ENCODE assay signal across 8 mouse cellular contexts in genomic region chr8:84968650-84969049, GRCm38 (mm10). TPM values are rescaled to one million over a fixed set of nuclear protein-coding genes. Genes with fewer than 3 reads are reported as not detected.
DNase-seq lines count a peak whose midpoint lies in the region; ATAC-seq and TF ChIP-seq lines count a peak whose summit lies in the region.

No protein-coding gene starts in this region.

- WGBS in embryonic facial prominence, embryonic 12.5 days: 23% methylated on average over 2 of the region's 2 CpGs
- WGBS in intestine, embryonic 15.5 days: 2% methylated on average over 2 of the region's 2 CpGs

- H3K4me1 ChIP-seq in embryonic facial prominence, embryonic 12.5 days: peaks cover 32% of the 10 kb centered on the region
- H3K4me1 ChIP-seq in intestine, embryonic 15.5 days (replicated peaks): peaks cover 27% of the 10 kb centered on the region

- peak overlapping the region; percentile 90 for H3K9ac ChIP-seq in embryonic facial prominence, embryonic 12.5 days
- H3K9ac ChIP-seq in intestine, embryonic 15.5 days: peak overlapping the region; percentile 94

- peak overlapping the region; percentile 85 for H3K27ac ChIP-seq in embryonic facial prominence, embryonic 12.5 days
- peak overlapping the region; percentile 89 for H3K27ac ChIP-seq in intestine, embryonic 15.5 days

- peak overlapping the region; percentile 93 for H3K4me2 ChIP-seq in embryonic facial prominence, embryonic 12.5 days (replicated peaks)
- H3K4me2 ChIP-seq in intestine, embryonic 15.5 days (replicated peaks): peak overlapping the region; percentile 81
- peak overlapping the region; percentile 71 for H3K4me2 ChIP-seq in myocyte (ENCODE audit: low read depth)

- ATAC-seq in embryonic facial prominence, embryonic 12.5 days (ENCODE audit: insufficient number of reproducible peaks, insufficient read depth, low FRiP score, low TSS enrichment): no peak
- ATAC-seq in intestine, embryonic 15.5 days: no peak
- ATAC-seq in erythroid progenitor cell, adult 5-6 weeks (replicated peaks; ENCODE audit: low FRiP score, poor library complexity, severe bottlenecking): no peak

- H3ac ChIP-seq in myocyte (ENCODE audit: control insufficient read depth, insufficient read length): peak overlapping the region; percentile 79

- TF ChIP-seq POLR2A in myocyte (IDR thresholded peaks at IDR 0.05; ENCODE audit: insufficient read length, low read depth): no peak

- no peaks in the 10 kb centered on the region for H3K27me3 ChIP-seq in embryonic facial prominence, embryonic 12.5 days
- H3K27me3 ChIP-seq in intestine, embryonic 15.5 days (replicated peaks): no peaks in the 10 kb centered on the region
- no peaks in the 10 kb centered on the region for H3K27me3 ChIP-seq in myocyte (ENCODE audit: control insufficient read depth, insufficient read depth, insufficient read length)

- no peaks in the 10 kb centered on the region for H3K9me3 ChIP-seq in embryonic facial prominence, embryonic 12.5 days
- H3K9me3 ChIP-seq in intestine, embryonic 15.5 days: no peaks in the 10 kb centered on the region

- H3K79me2 ChIP-seq in myocyte (ENCODE audit: control insufficient read depth, insufficient read depth): peaks cover 14% of the 10 kb centered on the region

- DNase-seq in layer of hippocampus, adult 9-11 months: peak; percentile 10
- no peak for DNase-seq in layer of hippocampus, adult 9-10 months (ENCODE audit: low spot score)
- DNase-seq in adrenal gland, postnatal 14 days: no peak
- no peak for DNase-seq in lung, postnatal 25 days (ENCODE audit: low spot score)

- peak overlapping the region; percentile 83 for H3K4me3 ChIP-seq in embryonic facial prominence, embryonic 12.5 days
- peak overlapping the region; percentile 70 for H3K4me3 ChIP-seq in intestine, embryonic 15.5 days (replicated peaks)
- H3K4me3 ChIP-seq in myocyte: peak overlapping the region; percentile 99

- H3K36me3 ChIP-seq in embryonic facial prominence, embryonic 12.5 days: peaks cover 30% of the 10 kb centered on the region
- peaks cover 19% of the 10 kb centered on the region; the same call in 1 of the 2 replicates for H3K36me3 ChIP-seq in intestine, embryonic 15.5 days
- peaks cover 7% of the 10 kb centered on the region for H3K36me3 ChIP-seq in myocyte (ENCODE audit: control insufficient read depth, insufficient read depth)

TF ChIP-seq in myocyte, 11 proteins besides CTCF, POLR2A, EP300 and RAD21:
- TF ChIP-seq POLR2AphosphoS2 (IDR thresholded peaks at IDR 0.05; ENCODE audit: insufficient read length, low read depth) (no peak), TCF12 (IDR thresholded peaks at IDR 0.05; ENCODE audit: insufficient read depth, poor library complexity, severe bottlenecking) (no peak), REST (IDR thresholded peaks at IDR 0.05; ENCODE audit: insufficient read depth, insufficient read length) (no peak), SRF (IDR thresholded peaks at IDR 0.05; ENCODE audit: control insufficient read depth, insufficient read length, low read depth) (no peak), MYOD1 (IDR thresholded peaks at IDR 0.05; ENCODE audit: control insufficient read depth in 1 of 3, insufficient read length in 2 of 3, low read depth in 2 of 3) (no peak)

RNA-seq across cellular contexts. Expression of gene Gm49661, which starts 0.6 kb away (rescaled TPM):
- not detected in 2 replicates for polyA plus RNA-seq in embryonic facial prominence, embryonic 12.5 days (2016; fragmentation: Nextera tagmentation; extraction: Ambion mirVana)
- polyA plus RNA-seq in intestine, embryonic 15.5 days (2015; fragmentation: Nextera tagmentation; extraction: Ambion mirVana): not detected in 2 replicates
- polyA plus RNA-seq in myocyte (2012; fragmentation: generic; extraction: Trizol): not detected
- 2.1 TPM in 1 of 2 replicates, not detected in the other for total RNA-seq in adrenal gland, postnatal 14 days (2021)
- not detected in 2 replicates for total RNA-seq in erythroid progenitor cell, adult 5-6 weeks (2015; ENCODE audit: low replicate concordance)
- total RNA-seq in erythroid progenitor cell, adult 5-6 weeks (2017; ENCODE audit: low replicate concordance): not detected in 2 replicates

RNA-seq across cellular contexts. Expression of gene Prdx2, which starts 0.7 kb away (rescaled TPM):
- 1,038 and 1,130 TPM in 2 replicates for polyA plus RNA-seq in embryonic facial prominence, embryonic 12.5 days (2016; fragmentation: Nextera tagmentation; extraction: Ambion mirVana)
- 581 and 615 TPM in 2 replicates for polyA plus RNA-seq in intestine, embryonic 15.5 days (2015; fragmentation: Nextera tagmentation; extraction: Ambion mirVana)
- 432 TPM for polyA plus RNA-seq in myocyte (2012; fragmentation: generic; extraction: Trizol)
- 532 and 572 TPM in 2 replicates for total RNA-seq in adrenal gland, postnatal 14 days (2021)
- total RNA-seq in erythroid progenitor cell, adult 5-6 weeks (2015; ENCODE audit: low replicate concordance): 2,168 and 2,598 TPM in 2 replicates
- 2,812 and 2,913 TPM in 2 replicates for total RNA-seq in erythroid progenitor cell, adult 5-6 weeks (2017; ENCODE audit: low replicate concordance)

RNA-seq across cellular contexts. Expression of gene Rnaseh2a, which starts 0.9 kb away (rescaled TPM):
- polyA plus RNA-seq in embryonic facial prominence, embryonic 12.5 days (2016; fragmentation: Nextera tagmentation; extraction: Ambion mirVana): 104 and 115 TPM in 2 replicates
- polyA plus RNA-seq in intestine, embryonic 15.5 days (2015; fragmentation: Nextera tagmentation; extraction: Ambion mirVana): 116 and 117 TPM in 2 replicates
- 74.1 TPM for polyA plus RNA-seq in myocyte (2012; fragmentation: generic; extraction: Trizol)
- 88.3 and 96.4 TPM in 2 replicates for total RNA-seq in adrenal gland, postnatal 14 days (2021)
- total RNA-seq in erythroid progenitor cell, adult 5-6 weeks (2015; ENCODE audit: low replicate concordance): 82.6 and 141 TPM in 2 replicates
- 63.3 and 93.8 TPM in 2 replicates for total RNA-seq in erythroid progenitor cell, adult 5-6 weeks (2017; ENCODE audit: low replicate concordance)

RNA-seq across cellular contexts. Expression of gene Junb, which starts 9.9 kb away (rescaled TPM):
- 8.0 and 9.0 TPM in 2 replicates for polyA plus RNA-seq in embryonic facial prominence, embryonic 12.5 days (2016; fragmentation: Nextera tagmentation; extraction: Ambion mirVana)
- polyA plus RNA-seq in intestine, embryonic 15.5 days (2015; fragmentation: Nextera tagmentation; extraction: Ambion mirVana): 28.4 and 30.7 TPM in 2 replicates
- polyA plus RNA-seq in myocyte (2012; fragmentation: generic; extraction: Trizol): 140 TPM
- total RNA-seq in adrenal gland, postnatal 14 days (2021): 58.3 and 211 TPM in 2 replicates
- 8.0 and 12.3 TPM in 2 replicates for total RNA-seq in erythroid progenitor cell, adult 5-6 weeks (2015; ENCODE audit: low replicate concordance)
- total RNA-seq in erythroid progenitor cell, adult 5-6 weeks (2017; ENCODE audit: low replicate concordance): 10.4 and 15.1 TPM in 2 replicates

RNA-seq across cellular contexts. Expression of gene Hook2, which starts 21.8 kb away (rescaled TPM):
- 20.6 TPM in 2 replicates for polyA plus RNA-seq in embryonic facial prominence, embryonic 12.5 days (2016; fragmentation: Nextera tagmentation; extraction: Ambion mirVana)
- polyA plus RNA-seq in intestine, embryonic 15.5 days (2015; fragmentation: Nextera tagmentation; extraction: Ambion mirVana): 68.7 and 75.8 TPM in 2 replicates
- 9.3 TPM for polyA plus RNA-seq in myocyte (2012; fragmentation: generic; extraction: Trizol)
- total RNA-seq in adrenal gland, postnatal 14 days (2021): 5.8 and 6.9 TPM in 2 replicates
- 0.42 and 0.72 TPM in 2 replicates for total RNA-seq in erythroid progenitor cell, adult 5-6 weeks (2015; ENCODE audit: low replicate concordance)
- total RNA-seq in erythroid progenitor cell, adult 5-6 weeks (2017; ENCODE audit: low replicate concordance): 2.6 and 4.6 TPM in 2 replicates
